Mouse (Mus musculus): Measurements from ENCODE around the gene Izumo1.
"Not testable (repeated sequence)": the region's sequence is repeated elsewhere in the genome, so short reads cannot be mapped to it uniquely, and the experiment has no call there.

DNA sequence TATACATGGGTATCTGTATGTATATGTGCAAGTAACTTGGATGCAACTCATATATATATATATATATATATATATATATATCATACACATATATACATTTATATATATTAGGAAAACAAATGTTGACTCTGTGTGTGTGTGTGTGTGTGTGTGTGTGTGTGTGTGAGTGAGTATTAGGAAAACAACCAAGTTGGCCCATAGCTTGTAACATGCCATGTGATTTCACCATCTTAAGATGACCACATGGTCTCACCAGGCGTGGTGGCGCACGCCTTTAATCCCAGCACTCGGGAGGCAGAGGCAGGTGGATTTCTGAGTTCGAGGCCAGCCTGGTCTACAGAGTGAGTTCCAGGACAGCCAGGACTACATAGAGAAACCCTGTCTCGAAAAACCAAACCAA is 40.1 kb downstream of the Izumo1 start:
- not testable (repeated sequence) for TF ChIP-seq MAFK (IDR thresholded peaks at IDR 0.05; ENCODE audit: insufficient replicate concordance, low read length); POLR2A (IDR thresholded peaks at IDR 0.05; ENCODE audit: low read depth, low read length); USF1 (IDR thresholded peaks at IDR 0.05; ENCODE audit: low read depth, low read length); ETS1 (conservative IDR thresholded peaks at IDR 0.05; ENCODE audit: low read depth, low read length); CTCF (conservative IDR thresholded peaks at IDR 0.05 in 1 of 2, IDR thresholded peaks at IDR 0.05 in 1 of 2; ENCODE audit: low read depth in 2 of 2, low read length in 2 of 2); ZC3H11A (IDR thresholded peaks at IDR 0.05; ENCODE audit: low read depth, low read length); NELFE (IDR thresholded peaks at IDR 0.05; ENCODE audit: low read depth, low read length); EP300 (IDR thresholded peaks at IDR 0.05; ENCODE audit: low read length); UBTF (IDR thresholded peaks at IDR 0.05; ENCODE audit: low read depth, low read length); SMC3 (IDR thresholded peaks at IDR 0.05; ENCODE audit: low read depth, low read length)

Measured in CH12.LX (cell line).